Mouse (Mus musculus): ENCODE measurements at regions not wholly inside any gene's neighbourhood (a gene's known extent, or its start where the extent isn't known, plus 50 kb on each side); places are given as distances from the start of the nearest gene placed in this dataset.

DNA sequence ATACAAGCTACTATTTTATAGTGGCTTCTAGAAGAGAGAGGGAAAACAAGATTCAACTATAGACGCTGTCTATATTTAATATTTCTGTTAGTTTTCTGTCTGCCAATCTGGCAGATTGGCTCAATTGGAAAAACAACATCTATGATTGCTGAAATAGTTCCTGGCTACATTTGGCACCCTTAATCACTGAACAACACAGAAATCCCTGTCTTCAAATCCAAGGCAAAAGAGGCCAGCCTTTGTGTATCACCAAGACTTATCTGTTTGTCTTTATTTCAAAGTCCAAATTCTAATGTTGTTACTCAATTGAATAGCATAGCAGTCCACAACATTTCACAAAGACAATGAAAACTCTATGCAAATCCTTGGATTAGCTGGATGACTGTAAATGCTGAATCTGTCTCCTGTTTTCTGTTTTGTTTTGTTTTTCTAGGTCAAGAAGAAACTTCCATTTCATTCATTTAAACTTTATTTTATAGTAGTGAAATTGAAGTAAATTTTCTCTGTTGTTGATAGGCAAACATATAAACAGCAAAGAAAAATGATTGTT is 265.1 kb upstream of the Gm9747 start:
- WGBS, result 81% methylated on average over 1 of the region's 1 CpGs
- Histone ChIP-seq H3K4me2 (replicated peaks) (no peak overlapping the region), H3K9ac (no peak overlapping the region), H3K4me1 (no peaks in the 10 kb centered on the region), H3K27me3 (no peaks in the 10 kb centered on the region), H3K27ac (no peak overlapping the region), H3K36me3 (no peaks in the 10 kb centered on the region), H3K4me3 (no peak overlapping the region), H3K9me3 (replicated peaks) (no peaks in the 10 kb centered on the region)
- ATAC-seq (ENCODE audit: low FRiP score), result no peak

DNA sequence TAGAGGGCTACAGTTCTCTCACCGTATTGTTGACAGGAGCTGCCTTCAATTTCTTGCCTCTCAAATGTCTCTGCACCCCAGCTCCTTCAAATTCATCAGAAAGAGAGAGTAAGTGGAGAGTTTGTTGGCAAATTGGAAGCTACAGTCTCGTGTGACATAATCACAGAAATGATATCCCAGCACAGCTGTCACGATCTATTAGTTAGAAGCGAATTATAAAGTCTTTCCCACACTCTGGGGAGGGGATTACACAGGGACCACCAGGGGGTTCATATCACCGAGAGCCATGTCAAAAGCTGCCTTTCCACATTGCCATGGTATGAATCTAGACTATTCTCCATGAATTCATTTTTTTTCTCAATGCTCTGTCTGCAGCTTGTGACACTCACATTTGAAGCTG is 260.3 kb upstream of the Gm9747 start:
- Histone ChIP-seq H3K27me3 (no peaks in the 10 kb centered on the region), H3K4me3 (no peak overlapping the region), H3K9ac (no peak overlapping the region), H3K36me3 (no peaks in the 10 kb centered on the region), H3K4me2 (replicated peaks) (no peak overlapping the region), H3K4me1 (no peaks in the 10 kb centered on the region), H3K9me3 (replicated peaks) (no peaks in the 10 kb centered on the region), H3K27ac (no peak overlapping the region)
- WGBS, result 72% methylated on average over 5 of the region's 5 CpGs
- ATAC-seq (ENCODE audit: low FRiP score), result no peak

DNA sequence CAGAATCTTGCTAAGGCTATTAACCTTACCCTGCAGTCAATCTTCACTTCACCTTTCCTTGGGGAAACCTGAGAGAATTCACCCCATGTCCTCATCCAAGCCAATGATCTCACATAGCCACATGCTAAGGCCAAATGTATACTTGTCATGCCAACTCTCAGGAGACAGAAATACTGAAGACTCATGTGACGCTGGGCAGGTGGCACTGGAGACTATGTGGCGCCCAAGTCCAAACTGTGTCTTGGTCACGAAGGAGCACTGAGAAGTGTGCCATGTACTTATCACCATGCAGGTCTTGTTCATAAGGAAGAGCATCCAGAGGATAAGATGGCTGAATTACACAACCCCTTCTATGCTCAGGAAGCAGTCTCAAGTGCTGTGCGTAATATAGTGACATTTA is 259.4 kb upstream of the Gm9747 start:
- Histone ChIP-seq H3K4me1 (no peaks in the 10 kb centered on the region), H3K27me3 (no peaks in the 10 kb centered on the region), H3K9ac (no peak overlapping the region), H3K27ac (no peak overlapping the region), H3K36me3 (no peaks in the 10 kb centered on the region), H3K4me2 (replicated peaks) (no peak overlapping the region), H3K9me3 (replicated peaks) (no peaks in the 10 kb centered on the region), H3K4me3 (no peak overlapping the region)
- WGBS, result 96% methylated on average over 4 of the region's 4 CpGs
- no peak for ATAC-seq (ENCODE audit: low FRiP score)

DNA sequence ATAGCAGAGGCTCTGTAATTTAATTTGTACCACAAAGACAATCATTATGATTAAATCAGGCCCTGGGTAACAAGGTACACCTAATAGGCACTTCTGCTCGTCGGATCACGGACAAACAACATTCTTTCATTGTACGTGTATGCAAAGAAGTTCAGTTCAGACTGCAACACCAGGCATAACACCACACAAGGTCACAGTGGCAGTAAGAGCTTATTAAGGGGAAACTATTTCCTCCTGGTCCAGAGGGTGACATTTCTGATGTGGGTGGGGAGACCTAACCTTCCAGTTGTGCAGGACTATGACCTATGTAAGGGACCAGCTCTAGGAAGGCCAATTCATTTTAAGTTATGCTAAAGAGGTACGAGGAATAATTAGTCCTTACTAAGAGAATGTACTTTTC is 225.0 kb upstream of the Gm9747 start:
- ATAC-seq (ENCODE audit: low FRiP score), result no peak
- Histone ChIP-seq H3K27me3 (no peaks in the 10 kb centered on the region), H3K36me3 (no peaks in the 10 kb centered on the region), H3K4me1 (no peaks in the 10 kb centered on the region), H3K4me2 (replicated peaks) (no peak overlapping the region), H3K9me3 (replicated peaks) (no peaks in the 10 kb centered on the region), H3K4me3 (no peak overlapping the region), H3K9ac (no peak overlapping the region), H3K27ac (no peak overlapping the region)
- 76% methylated on average over 5 of the region's 5 CpGs for WGBS

DNA sequence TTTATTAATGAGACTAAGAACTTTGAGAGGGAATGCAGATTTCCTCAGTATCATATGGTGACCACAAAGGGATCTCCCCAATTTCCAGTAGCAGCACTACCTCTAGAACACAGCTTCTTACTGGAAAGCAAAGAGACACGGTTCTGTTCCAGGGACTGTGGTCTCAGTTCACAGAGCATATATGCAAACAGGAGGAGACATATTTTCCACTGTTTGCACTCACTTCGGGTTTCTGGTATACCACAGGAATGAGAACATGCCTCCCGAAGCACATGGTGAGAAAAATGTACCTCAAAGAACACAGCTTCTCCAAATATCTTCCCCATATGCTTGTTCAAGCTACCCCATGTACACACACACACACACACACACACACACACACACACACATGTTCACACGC is 224.1 kb upstream of the Gm9747 start:
- H3K36me3 ChIP-seq, result no peaks in the 10 kb centered on the region
- H3K4me2 ChIP-seq (replicated peaks), result no peak overlapping the region
- no peak overlapping the region for H3K27ac ChIP-seq
- H3K4me1 ChIP-seq, result no peaks in the 10 kb centered on the region
- ATAC-seq (ENCODE audit: low FRiP score), result no peak
- H3K9ac ChIP-seq, result no peak overlapping the region
- 86% methylated on average over 4 of the region's 4 CpGs for WGBS
- no peaks in the 10 kb centered on the region for H3K27me3 ChIP-seq
- H3K9me3 ChIP-seq (replicated peaks), result no peaks in the 10 kb centered on the region
- no peak overlapping the region for H3K4me3 ChIP-seq

DNA sequence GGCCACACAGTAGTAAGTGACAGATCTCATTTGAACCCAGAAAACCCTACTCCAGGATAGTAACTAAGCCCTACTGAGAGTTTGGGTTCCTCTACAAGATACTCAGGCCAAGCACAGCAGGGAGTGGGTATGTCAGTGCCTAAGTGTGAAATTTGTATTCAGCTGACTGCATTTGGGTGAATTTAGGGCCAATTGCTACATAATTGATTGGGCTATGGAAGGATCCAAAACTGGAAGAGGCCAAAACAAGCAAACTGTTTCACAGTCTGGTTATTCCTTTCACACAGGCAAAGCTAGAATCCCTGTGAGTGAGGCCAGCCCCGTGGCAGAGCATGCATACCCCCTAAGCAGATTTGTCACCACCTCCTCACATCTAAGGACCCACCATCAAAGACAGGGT is 221.9 kb upstream of the Gm9747 start:
- no peak overlapping the region for H3K4me3 ChIP-seq
- no peaks in the 10 kb centered on the region for H3K4me1 ChIP-seq
- H3K9me3 ChIP-seq (replicated peaks), result no peaks in the 10 kb centered on the region
- ATAC-seq (ENCODE audit: low FRiP score), result no peak
- H3K4me2 ChIP-seq (replicated peaks), result no peak overlapping the region
- no peaks in the 10 kb centered on the region for H3K27me3 ChIP-seq
- WGBS, result 58% methylated on average over 1 of the region's 1 CpGs
- H3K36me3 ChIP-seq, result no peaks in the 10 kb centered on the region
- H3K9ac ChIP-seq, result no peak overlapping the region
- no peak overlapping the region for H3K27ac ChIP-seq

DNA sequence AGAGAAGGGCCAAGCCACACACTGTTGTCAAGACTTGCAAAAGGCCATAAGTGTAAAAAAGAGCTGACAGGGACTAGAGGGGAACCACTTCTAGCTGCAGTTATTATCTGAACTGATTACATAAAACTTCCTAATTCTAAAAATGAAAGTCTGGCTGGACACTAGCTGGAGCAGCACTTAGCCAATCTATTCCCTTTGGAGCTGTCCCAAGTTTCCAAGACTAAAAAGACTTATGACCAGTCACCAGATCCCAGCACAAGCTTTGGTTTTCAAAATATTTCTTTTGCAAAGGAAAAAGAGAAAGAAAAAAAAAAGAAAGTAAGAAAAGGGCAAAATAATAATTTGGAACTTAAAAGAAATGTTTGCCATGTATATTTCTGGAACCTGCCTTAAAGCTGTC is 217.6 kb upstream of the Gm9747 start:
- no peak overlapping the region for H3K4me2 ChIP-seq (replicated peaks)
- H3K27me3 ChIP-seq, result no peaks in the 10 kb centered on the region
- H3K9me3 ChIP-seq (replicated peaks), result no peaks in the 10 kb centered on the region
- no peak for ATAC-seq (ENCODE audit: low FRiP score)
- no peaks in the 10 kb centered on the region for H3K4me1 ChIP-seq
- H3K36me3 ChIP-seq, result no peaks in the 10 kb centered on the region
- H3K27ac ChIP-seq, result no peak overlapping the region
- H3K4me3 ChIP-seq, result no peak overlapping the region
- H3K9ac ChIP-seq, result no peak overlapping the region

DNA sequence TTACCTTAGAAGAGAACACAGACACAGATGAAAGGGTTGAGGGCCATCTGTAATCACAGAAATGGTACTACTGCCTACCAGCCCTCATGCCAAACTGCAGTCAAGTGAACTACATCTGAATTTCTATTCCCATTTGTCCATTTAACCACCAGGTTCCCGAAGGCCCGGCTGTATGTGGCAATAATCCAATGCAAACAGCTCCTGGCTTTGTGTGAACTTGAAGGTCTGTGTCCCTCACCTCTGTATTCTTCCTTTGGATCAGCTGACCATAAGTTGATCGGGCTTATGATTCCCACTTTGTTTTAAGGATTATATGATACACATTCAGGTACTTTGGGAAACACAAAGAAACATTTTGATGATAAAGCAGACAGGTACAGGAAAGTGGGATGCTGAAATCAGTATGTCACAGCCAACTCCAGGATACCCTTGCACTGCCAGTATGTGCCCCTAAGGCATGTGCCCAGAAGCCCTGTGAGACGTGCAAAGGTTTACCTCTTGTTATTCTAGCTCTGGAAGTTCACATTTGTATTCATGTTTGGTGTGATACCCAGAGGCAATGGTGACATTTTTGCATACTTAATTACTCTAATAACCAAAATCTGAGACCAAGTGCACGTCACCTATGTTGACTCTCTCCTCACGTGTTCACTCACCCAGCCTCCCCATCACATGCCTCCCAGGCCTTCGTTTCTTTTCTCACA is 214.1 kb upstream of the Gm9747 start:
- Histone ChIP-seq H3K4me2 (replicated peaks) (no peak overlapping the region), H3K9me3 (replicated peaks) (no peaks in the 10 kb centered on the region), H3K27ac (no peak overlapping the region), H3K4me3 (no peak overlapping the region), H3K4me1 (no peaks in the 10 kb centered on the region), H3K36me3 (no peaks in the 10 kb centered on the region), H3K9ac (no peak overlapping the region), H3K27me3 (no peaks in the 10 kb centered on the region)
- no peak for ATAC-seq (ENCODE audit: low FRiP score)
- 71% methylated on average over 7 of the region's 7 CpGs for WGBS

DNA sequence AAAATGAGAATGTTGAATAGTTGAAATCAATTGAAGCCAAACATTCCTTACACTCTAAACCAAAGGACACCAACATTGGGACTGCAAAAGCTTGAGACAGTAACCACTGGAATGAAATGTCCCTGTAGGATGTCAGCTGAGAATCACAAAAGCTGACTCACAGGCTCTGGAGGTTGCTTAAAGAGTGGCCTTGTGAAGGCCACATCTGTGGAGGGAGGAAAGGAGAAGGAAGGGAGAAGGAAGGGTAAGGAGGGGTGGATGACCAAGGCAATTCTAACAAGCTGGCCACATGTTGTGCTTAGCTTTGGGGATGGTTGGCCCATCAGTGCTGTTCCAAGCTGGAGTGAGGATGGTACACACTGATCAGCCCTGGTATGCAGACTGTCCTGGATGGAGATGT is 205.2 kb upstream of the Gm9747 start:
- Histone ChIP-seq H3K27ac (no peak overlapping the region), H3K9me3 (replicated peaks) (no peaks in the 10 kb centered on the region), H3K36me3 (no peaks in the 10 kb centered on the region), H3K4me1 (no peaks in the 10 kb centered on the region), H3K9ac (no peak overlapping the region), H3K27me3 (no peaks in the 10 kb centered on the region), H3K4me3 (no peak overlapping the region), H3K4me2 (replicated peaks) (no peak overlapping the region)
- no peak for ATAC-seq (ENCODE audit: low FRiP score)

DNA sequence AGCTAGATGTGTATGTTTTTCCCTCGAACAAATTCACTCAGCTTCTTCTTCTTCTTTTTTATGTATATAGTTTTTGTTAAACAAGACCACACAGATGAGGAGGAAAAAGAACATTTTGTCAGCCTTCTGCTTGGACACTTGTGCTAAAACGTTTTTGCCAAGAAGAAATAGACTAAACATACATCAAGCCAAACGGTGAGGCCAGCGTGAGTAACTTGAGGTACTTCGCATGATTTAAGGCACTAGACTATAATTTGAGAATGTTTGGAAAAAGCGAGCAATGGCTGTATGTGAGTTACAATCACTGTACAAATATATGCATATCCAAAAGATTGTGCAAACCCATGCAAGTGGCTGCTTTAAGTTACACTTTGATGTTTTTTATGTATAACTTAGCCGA is 201.8 kb upstream of the Gm9747 start:
- H3K9ac ChIP-seq, result no peak overlapping the region
- H3K9me3 ChIP-seq (replicated peaks), result no peaks in the 10 kb centered on the region
- no peak overlapping the region for H3K4me2 ChIP-seq (replicated peaks)
- no peaks in the 10 kb centered on the region for H3K27me3 ChIP-seq
- no peak for ATAC-seq (ENCODE audit: low FRiP score)
- H3K27ac ChIP-seq, result no peak overlapping the region
- no peaks in the 10 kb centered on the region for H3K4me1 ChIP-seq
- H3K4me3 ChIP-seq, result no peak overlapping the region
- H3K36me3 ChIP-seq, result no peaks in the 10 kb centered on the region
- WGBS, result 84% methylated on average over 7 of the region's 7 CpGs

DNA sequence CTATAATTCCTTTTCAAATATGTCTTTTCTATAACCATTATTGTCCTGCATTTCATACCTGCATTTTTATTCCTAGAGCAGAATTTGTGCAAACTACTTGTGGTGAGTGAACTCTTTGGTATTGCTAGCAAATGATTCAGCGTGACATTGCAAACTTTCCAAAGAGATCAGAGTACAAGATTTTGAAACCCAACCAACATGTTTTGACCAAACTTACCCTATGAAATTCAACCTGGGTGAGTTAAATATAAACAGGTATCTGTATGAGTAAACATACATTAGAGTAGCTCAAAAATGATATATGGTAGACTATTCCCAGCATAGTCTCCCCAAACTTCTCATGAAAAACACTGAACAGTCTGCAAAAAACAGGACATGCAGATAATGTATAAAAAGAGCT is 200.5 kb upstream of the Gm9747 start:
- H3K9ac ChIP-seq, result no peak overlapping the region
- no peak overlapping the region for H3K4me2 ChIP-seq (replicated peaks)
- 95% methylated on average over 1 of the region's 1 CpGs for WGBS
- H3K36me3 ChIP-seq, result no peaks in the 10 kb centered on the region
- H3K4me3 ChIP-seq, result no peak overlapping the region
- H3K4me1 ChIP-seq, result no peaks in the 10 kb centered on the region
- no peaks in the 10 kb centered on the region for H3K27me3 ChIP-seq
- ATAC-seq (ENCODE audit: low FRiP score), result no peak
- no peaks in the 10 kb centered on the region for H3K9me3 ChIP-seq (replicated peaks)
- H3K27ac ChIP-seq, result no peak overlapping the region

DNA sequence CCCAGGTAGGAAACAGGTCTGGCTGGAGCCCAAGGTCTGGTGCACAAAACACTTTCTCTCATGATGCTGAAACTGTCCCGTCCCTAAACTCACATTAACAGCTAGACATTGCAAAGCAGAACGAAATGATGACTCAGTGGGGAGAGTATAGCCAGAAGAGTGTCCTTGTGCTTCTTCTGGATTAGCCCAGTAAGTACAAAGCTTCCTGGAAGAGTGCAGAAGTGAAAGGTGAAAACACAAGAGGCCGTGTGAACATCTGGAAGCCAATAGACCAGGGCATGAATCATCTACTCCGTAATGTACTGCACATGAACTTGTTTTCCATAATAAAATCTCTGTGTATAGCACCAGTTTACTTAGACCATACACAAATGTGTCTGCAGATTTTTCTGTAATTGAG is 194.7 kb upstream of the Gm9747 start:
- H3K27me3 ChIP-seq, result no peaks in the 10 kb centered on the region
- H3K4me2 ChIP-seq (replicated peaks), result no peak overlapping the region
- no peak overlapping the region for H3K4me3 ChIP-seq
- H3K9ac ChIP-seq, result no peak overlapping the region
- no peak overlapping the region for H3K27ac ChIP-seq
- H3K9me3 ChIP-seq (replicated peaks), result no peaks in the 10 kb centered on the region
- 86% methylated on average over 4 of the region's 4 CpGs for WGBS
- H3K4me1 ChIP-seq, result no peaks in the 10 kb centered on the region
- no peaks in the 10 kb centered on the region for H3K36me3 ChIP-seq
- ATAC-seq (ENCODE audit: low FRiP score), result no peak

DNA sequence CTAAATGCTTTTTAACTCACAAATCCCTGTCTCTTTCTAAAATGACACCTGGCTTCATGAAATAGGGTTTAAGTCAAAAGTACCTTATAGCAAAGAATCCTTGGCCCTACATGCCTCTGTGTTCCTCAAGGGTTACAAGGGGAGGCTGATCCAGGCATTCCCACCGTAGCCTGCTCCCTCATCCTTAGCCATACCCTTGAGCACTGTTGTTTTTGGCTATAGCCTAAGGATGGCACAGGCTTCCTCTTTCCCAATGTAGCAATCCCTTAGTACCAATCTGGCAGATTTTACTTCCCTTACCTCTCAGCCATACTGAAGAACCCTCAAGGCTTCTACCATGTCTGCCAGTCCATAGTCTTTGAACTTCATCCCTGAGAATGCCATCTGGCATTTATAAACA is 194.2 kb upstream of the Gm9747 start:
- no peak overlapping the region for H3K27ac ChIP-seq
- ATAC-seq (ENCODE audit: low FRiP score), result no peak
- WGBS, result 95% methylated on average over 1 of the region's 1 CpGs
- H3K36me3 ChIP-seq, result no peaks in the 10 kb centered on the region
- H3K9ac ChIP-seq, result no peak overlapping the region
- no peaks in the 10 kb centered on the region for H3K27me3 ChIP-seq
- H3K9me3 ChIP-seq (replicated peaks), result no peaks in the 10 kb centered on the region
- H3K4me3 ChIP-seq, result no peak overlapping the region
- no peak overlapping the region for H3K4me2 ChIP-seq (replicated peaks)
- H3K4me1 ChIP-seq, result no peaks in the 10 kb centered on the region

All from hindbrain, embryonic 12.5 days (tissue).